Mouse (Mus musculus): Measurements from ENCODE around the gene Tomm7. TPM values are rescaled to one million over a fixed set of nuclear protein-coding genes. Genes with fewer than 3 reads are reported as not detected.

Gene Tomm7
- polyA plus RNA-seq, 1 experiment from 2014 or later = 81.3 TPM

Other genes with a start within 250 kb of the Tomm7 start
- gene Srpk2, start 159.5 kb downstream of the Tomm7 start, polyA plus RNA-seq (2015; fragmentation: Nextera tagmentation; extraction: Ambion mirVana) = 96.7 and 101 TPM in 2 replicates
- gene Pus7, start 60.5 kb downstream of the Tomm7 start, polyA plus RNA-seq (2015; fragmentation: Nextera tagmentation; extraction: Ambion mirVana) = 19.5 and 19.6 TPM in 2 replicates
- 28.2 and 32.6 TPM in 2 replicates for gene Rint1, start 56.5 kb downstream of the Tomm7 start, polyA plus RNA-seq (2015; fragmentation: Nextera tagmentation; extraction: Ambion mirVana)
- 31.0 and 31.2 TPM in 2 replicates for gene Fam126a, start 186.5 kb upstream of the Tomm7 start, polyA plus RNA-seq (2015; fragmentation: Nextera tagmentation; extraction: Ambion mirVana)